Mouse (Mus musculus) midbrain, embryonic 12.5 days (tissue): ENCODE measurements around the gene Cped1. TPM values are rescaled to one million over a fixed set of nuclear protein-coding genes. Genes with fewer than 3 reads are reported as not detected.

ENCODE experiments used
- ATAC-seq: fragments of 200-750 bp; cut with Nextera tagmentation; 2 replicates; pipeline ENCODE4 v1.8.0; 2017; ENCODE audit warnings: low read depth, moderate TSS enrichment, moderate library complexity; ENCODE audit not compliant: low FRiP score
- H3K27ac ChIP-seq: fragments of 300-500 bp; sonication (generic); replicated peaks from 2 replicates; pipeline ENCODE4 v1.5.1; 2016; ENCODE audit warnings: mild to moderate bottlenecking
- H3K27me3 ChIP-seq: fragments of 300-500 bp; sonication (generic); 2 replicates; pipeline ENCODE4 v1.6.1; 2016; ENCODE audit warnings: mild to moderate bottlenecking
- H3K36me3 ChIP-seq: fragments of 300-500 bp; sonication (generic); 2 replicates; pipeline ENCODE4 v1.6.1; 2016
- H3K4me1 ChIP-seq: fragments of 300-500 bp; sonication (generic); 2 replicates; pipeline ENCODE4 v1.6.1; 2016
- H3K4me2 ChIP-seq: fragments of 300-500 bp; sonication (generic); replicated peaks from 2 replicates; pipeline ENCODE4 v1.6.1; 2016; ENCODE audit warnings: mild to moderate bottlenecking, moderate library complexity
- H3K4me3 ChIP-seq: fragments of 300-500 bp; sonication (generic); 2 replicates; pipeline ENCODE4 v1.5.1; 2016; ENCODE audit warnings: mild to moderate bottlenecking
- H3K9ac ChIP-seq: fragments of 300-500 bp; sonication (generic); replicated peaks from 2 replicates; pipeline ENCODE4 v1.6.1; 2016; ENCODE audit warnings: mild to moderate bottlenecking, moderate library complexity
- H3K9me3 ChIP-seq: fragments of 300-500 bp; sonication (generic); 2 replicates; pipeline ENCODE4 v1.6.1; 2016; ENCODE audit warnings: mild to moderate bottlenecking
- WGBS: fragments of 180-500 bp; shearing (Covaris S2); methylation state at CpG from one replicate; pipeline ENCODE4 v1.1.7; 2016; 5-methylcytosine and 5-hydroxymethylcytosine counted together
- polyA plus RNA-seq: library from polyadenylated mRNA; unstranded; fragments of >200 nt; fragmentation: Nextera tagmentation; extraction: Ambion mirVana; gene quantifications from 2 replicates; pipeline ENCODE4 v1.2.1, GENCODE M21; 2016

The Cped1 gene
- polyA plus RNA-seq, 1 experiment from 2014 or later, result 10.8 TPM

DNA sequence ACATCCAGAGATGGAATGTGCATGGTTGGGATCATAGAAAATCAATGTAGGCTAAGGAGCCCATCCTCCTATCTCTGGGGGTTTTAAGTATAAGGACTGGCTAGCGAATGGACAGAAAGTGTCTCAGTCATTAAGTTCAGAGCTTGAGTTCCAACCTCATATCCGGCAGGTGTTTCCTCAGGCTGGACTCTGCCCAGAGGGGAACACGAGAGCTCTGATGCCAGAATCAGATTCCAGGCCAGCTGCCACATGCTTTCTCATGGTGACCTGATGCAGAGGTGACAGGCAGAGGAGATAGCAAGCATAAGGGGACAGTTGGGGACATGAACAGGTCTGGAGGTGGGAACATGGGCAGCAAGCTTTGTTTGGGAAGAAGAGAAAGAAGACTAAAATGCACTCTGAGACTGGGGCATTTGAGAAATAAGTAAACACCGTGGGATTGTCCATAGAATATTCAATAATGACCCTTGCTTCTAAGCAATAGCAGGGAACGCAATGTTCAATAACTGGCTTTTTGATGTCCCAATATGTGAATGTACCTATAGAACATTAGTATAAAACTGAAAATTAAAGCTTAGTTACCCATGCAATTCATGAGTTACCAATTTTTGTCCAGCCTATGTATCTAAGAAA, 15.7 kb downstream of the Cped1 start:
- Histone ChIP-seq H3K4me2 (no peak overlapping the region), H3K27me3 (peaks cover 4% of the 10 kb centered on the region), H3K9me3 (no peaks in the 10 kb centered on the region), H3K4me1 (peaks cover 5% of the 10 kb centered on the region; the same call in 1 of the 2 replicates), H3K4me3 (no peak overlapping the region), H3K27ac (no peak overlapping the region), H3K9ac (no peak overlapping the region), H3K36me3 (no peaks in the 10 kb centered on the region)
- 90% methylated on average over 5 of the region's 5 CpGs for WGBS
- no peak for ATAC-seq

DNA sequence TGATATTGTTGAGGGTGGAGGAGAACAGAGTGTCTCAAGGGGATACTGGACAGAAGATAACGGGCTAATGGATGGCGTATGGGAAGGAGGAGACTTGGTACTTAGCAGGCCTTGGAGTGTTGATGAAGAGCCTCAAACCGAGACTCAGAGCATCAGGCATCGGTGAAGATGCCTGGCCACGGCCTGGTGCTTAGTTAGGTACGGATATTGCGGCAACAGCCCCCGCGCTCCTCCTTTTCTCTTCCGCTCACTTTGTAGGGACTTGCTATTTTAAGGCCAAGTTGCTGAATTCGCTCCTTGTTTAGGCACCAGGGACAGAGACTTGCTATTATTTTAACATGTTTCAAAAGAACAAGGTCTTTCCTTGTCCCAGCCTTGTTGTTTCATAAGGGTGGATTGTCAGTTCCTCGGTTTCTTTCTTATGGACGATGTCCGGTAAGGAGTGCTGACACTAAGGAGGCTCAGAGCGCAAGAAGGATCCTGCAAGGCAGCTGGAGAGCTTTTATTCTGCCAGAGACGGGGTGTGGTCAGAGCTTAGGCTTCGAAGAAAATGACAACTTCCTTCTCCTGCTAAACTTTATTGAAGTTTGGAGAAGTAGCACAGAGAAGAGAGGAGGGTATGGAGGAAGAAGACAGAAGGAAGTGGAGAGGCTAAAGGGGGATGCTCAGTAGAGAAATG, 16.9 kb downstream of the Cped1 start:
- Histone ChIP-seq H3K27ac (no peak overlapping the region), H3K9ac (no peak overlapping the region), H3K27me3 (peaks cover 4% of the 10 kb centered on the region), H3K36me3 (no peaks in the 10 kb centered on the region), H3K9me3 (no peaks in the 10 kb centered on the region), H3K4me1 (peaks cover 5% of the 10 kb centered on the region; the same call in 1 of the 2 replicates), H3K4me2 (peak overlapping the region; percentile 27; the same call in 1 of the 2 replicates), H3K4me3 (no peak overlapping the region)
- 39% methylated on average over 17 of the region's 17 CpGs for WGBS
- no peak for ATAC-seq

DNA sequence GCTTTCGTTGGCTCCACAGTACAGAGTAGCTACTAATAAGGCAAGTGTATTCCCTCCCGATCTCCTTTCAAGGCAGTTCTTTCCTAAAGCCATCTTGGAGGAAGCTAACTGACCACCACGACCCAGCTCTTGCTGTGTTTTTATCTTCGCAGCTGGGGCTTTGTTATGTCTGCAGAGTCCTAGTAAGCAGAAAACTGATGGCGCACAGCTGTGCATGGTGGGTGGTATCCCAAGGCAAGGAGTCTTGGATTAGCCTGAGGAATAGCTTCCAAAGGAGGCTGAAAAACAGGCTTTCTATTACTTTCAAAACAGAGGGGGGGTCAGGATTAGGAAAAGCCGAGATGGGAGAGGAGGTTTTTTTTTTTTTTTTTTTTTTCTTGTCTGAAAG, 17.5 kb downstream of the Cped1 start:
- Histone ChIP-seq H3K36me3 (no peaks in the 10 kb centered on the region), H3K27ac (no peak overlapping the region), H3K27me3 (peaks cover 4% of the 10 kb centered on the region), H3K4me1 (peaks cover 5% of the 10 kb centered on the region; the same call in 1 of the 2 replicates), H3K9me3 (no peaks in the 10 kb centered on the region), H3K4me2 (peak overlapping the region; percentile 27; the same call in 1 of the 2 replicates), H3K9ac (no peak overlapping the region), H3K4me3 (no peak overlapping the region)
- WGBS, result 4% methylated on average over 6 of the region's 6 CpGs
- peak; percentile 69 for ATAC-seq

DNA sequence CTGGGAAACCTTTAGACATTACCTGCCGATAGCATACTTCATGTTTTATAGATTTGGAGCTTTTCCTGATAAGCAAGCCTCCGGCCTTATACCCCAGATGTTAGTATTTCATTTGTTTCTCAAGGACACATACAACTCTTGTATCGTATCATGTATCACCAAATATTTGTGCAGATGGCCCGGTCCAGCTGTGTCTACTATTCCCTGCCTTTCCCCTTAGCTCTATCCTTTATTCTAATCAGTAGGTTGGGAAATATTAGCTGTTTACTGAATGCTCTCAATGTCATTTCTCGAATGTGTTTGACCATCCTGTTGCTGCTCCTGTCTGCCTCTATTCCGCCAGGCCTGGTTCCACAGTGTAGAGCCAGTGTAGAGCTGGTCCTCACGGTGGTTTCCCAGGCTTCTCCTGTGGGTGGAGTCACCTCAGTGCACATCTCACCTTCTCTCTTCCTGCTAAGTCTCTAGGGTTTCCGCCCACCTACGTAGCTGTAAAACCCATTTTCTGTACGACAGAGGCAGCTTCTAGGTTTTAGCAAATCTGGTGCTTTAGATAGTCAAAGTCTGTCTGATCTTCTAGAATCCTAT, 18.3 kb downstream of the Cped1 start:
- WGBS, result 84% methylated on average over 10 of the region's 10 CpGs
- peaks cover 4% of the 10 kb centered on the region for H3K27me3 ChIP-seq
- no peak overlapping the region for H3K27ac ChIP-seq
- no peaks in the 10 kb centered on the region for H3K36me3 ChIP-seq
- H3K9ac ChIP-seq, result no peak overlapping the region
- H3K4me1 ChIP-seq, result peaks cover 5% of the 10 kb centered on the region; the same call in 1 of the 2 replicates
- no peak overlapping the region for H3K4me3 ChIP-seq
- no peak for ATAC-seq
- no peak overlapping the region for H3K4me2 ChIP-seq
- no peaks in the 10 kb centered on the region for H3K9me3 ChIP-seq

DNA sequence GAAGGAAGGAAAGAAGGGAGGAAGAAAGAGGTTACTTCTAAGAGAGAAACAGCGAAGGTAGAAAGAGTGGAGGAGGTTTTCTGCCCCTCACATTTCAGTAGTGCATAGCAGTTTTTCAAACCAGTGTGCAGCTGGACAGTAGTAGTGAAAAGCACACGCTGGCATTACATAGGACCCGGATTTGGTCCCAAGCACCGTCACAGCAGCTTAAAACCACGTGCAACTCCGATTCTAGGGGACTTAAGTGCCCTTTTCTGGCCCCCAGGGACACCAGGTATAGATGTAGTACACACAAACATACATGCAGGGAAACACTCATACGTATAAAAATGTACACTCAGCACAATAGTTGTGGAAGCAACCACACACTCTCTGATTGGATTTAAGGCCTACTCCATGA, 22.6 kb downstream of the Cped1 start:
- no peak overlapping the region for H3K9ac ChIP-seq
- no peak for ATAC-seq
- H3K27ac ChIP-seq, result no peak overlapping the region
- H3K4me1 ChIP-seq, result no peaks in the 10 kb centered on the region
- H3K27me3 ChIP-seq, result no peaks in the 10 kb centered on the region; the same call in 1 of the 2 replicates
- no peak overlapping the region for H3K4me2 ChIP-seq
- 95% methylated on average over 7 of the region's 7 CpGs for WGBS
- H3K4me3 ChIP-seq, result no peak overlapping the region
- no peaks in the 10 kb centered on the region for H3K36me3 ChIP-seq
- no peaks in the 10 kb centered on the region for H3K9me3 ChIP-seq

DNA sequence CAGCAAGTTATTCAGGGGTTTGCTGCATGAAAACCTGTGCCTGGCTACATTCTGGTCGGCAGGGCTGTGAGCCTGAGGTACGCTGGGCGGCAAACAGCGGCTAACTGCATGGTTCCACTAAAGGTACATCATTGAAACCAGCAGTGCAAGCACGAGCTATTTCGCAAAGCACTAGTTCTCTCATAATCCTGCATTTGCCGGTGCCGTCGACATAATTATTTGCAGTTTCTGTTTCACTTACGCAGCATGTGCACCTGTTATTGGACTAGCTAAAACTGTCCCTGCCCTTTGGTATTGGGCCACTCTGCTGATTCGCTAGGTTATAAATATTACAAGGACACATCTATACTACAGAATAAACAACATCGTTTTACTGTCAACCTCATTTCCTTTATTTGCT, 24.5 kb downstream of the Cped1 start:
- no peaks in the 10 kb centered on the region for H3K4me1 ChIP-seq
- H3K4me2 ChIP-seq, result no peak overlapping the region
- no peaks in the 10 kb centered on the region for H3K36me3 ChIP-seq
- no peaks in the 10 kb centered on the region for H3K27me3 ChIP-seq
- no peak overlapping the region for H3K27ac ChIP-seq
- H3K9ac ChIP-seq, result no peak overlapping the region
- WGBS, result 87% methylated on average over 12 of the region's 12 CpGs
- no peaks in the 10 kb centered on the region for H3K9me3 ChIP-seq
- no peak overlapping the region for H3K4me3 ChIP-seq
- ATAC-seq, result no peak

DNA sequence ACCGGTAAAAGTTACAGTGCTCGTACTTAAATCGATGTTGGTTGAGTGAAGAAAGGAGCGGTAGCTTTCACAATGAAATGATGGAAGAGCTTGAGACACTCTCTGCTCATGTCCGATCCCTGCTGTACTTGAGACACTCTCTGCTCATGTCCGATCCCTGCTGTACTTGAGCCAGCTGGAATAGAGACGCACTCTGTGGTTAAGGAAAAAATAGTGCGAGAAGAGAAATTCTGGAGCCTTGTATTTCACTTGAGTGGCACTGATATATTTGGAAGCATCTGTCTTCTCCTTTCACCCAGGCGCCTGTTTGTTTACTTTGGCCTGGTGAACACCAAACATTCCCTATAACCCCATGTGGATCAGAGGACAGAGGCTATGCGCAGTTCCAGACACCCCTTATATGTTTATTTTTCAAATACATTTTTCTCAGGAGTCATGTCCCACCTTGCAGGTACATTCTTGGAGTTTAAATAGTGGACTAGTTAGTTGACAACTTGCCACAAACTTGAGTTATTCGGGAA, 25.1 kb downstream of the Cped1 start:
- no peaks in the 10 kb centered on the region for H3K9me3 ChIP-seq
- no peak overlapping the region for H3K27ac ChIP-seq
- no peaks in the 10 kb centered on the region for H3K4me1 ChIP-seq
- WGBS, result 94% methylated on average over 11 of the region's 11 CpGs
- H3K9ac ChIP-seq, result no peak overlapping the region
- H3K27me3 ChIP-seq, result no peaks in the 10 kb centered on the region
- no peak for ATAC-seq
- H3K36me3 ChIP-seq, result no peaks in the 10 kb centered on the region
- no peak overlapping the region for H3K4me3 ChIP-seq
- no peak overlapping the region for H3K4me2 ChIP-seq

DNA sequence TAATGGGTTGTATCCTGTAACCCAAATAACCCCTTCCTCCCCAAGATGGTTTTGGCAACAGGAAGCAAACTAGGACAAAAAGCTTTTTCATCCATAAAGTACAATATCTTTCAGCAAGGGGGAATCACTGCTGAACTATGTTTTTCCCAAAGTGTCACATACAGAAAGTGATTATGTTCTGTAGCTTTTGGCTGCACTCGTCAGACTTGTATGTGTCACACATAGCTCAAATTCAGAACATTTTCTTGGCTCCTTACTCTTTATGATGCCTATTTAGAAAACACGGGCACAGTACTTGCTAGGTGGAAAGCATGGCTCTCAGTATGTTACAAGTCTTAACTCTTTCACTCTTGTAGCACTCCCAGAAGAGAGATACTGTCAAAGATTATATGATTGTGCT, 25.8 kb downstream of the Cped1 start:
- no peak overlapping the region for H3K9ac ChIP-seq
- H3K4me1 ChIP-seq, result no peaks in the 10 kb centered on the region
- no peak overlapping the region for H3K27ac ChIP-seq
- WGBS, result 83% methylated on average over 2 of the region's 2 CpGs
- H3K4me3 ChIP-seq, result no peak overlapping the region
- no peaks in the 10 kb centered on the region for H3K27me3 ChIP-seq
- H3K9me3 ChIP-seq, result no peaks in the 10 kb centered on the region
- no peaks in the 10 kb centered on the region for H3K36me3 ChIP-seq
- ATAC-seq, result no peak
- no peak overlapping the region for H3K4me2 ChIP-seq

DNA sequence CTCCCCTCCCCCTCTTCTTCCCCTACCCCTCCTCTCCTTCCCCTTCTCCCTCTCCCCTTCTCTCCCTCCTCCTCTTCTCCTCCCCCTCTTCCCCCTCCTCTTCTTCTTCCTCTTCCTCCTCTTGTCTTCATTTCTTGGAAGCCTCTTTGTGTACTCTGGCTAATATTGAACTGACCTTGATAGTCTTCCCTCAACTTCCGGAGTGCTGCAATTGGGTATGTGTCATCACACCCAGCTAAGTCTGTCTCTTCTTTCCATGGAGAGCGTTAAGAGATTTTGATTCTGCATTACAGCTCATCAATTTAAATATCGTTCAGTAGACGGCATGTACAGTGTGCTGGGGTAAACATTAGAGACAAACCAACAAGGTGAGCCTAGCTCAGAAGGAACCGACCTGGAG, 26.4 kb downstream of the Cped1 start:
- Histone ChIP-seq H3K9me3 (no peaks in the 10 kb centered on the region), H3K4me3 (no peak overlapping the region), H3K4me2 (no peak overlapping the region), H3K9ac (no peak overlapping the region), H3K27ac (no peak overlapping the region), H3K36me3 (no peaks in the 10 kb centered on the region), H3K4me1 (no peaks in the 10 kb centered on the region), H3K27me3 (no peaks in the 10 kb centered on the region)
- no peak for ATAC-seq
- WGBS, result 88% methylated on average over 5 of the region's 5 CpGs

DNA sequence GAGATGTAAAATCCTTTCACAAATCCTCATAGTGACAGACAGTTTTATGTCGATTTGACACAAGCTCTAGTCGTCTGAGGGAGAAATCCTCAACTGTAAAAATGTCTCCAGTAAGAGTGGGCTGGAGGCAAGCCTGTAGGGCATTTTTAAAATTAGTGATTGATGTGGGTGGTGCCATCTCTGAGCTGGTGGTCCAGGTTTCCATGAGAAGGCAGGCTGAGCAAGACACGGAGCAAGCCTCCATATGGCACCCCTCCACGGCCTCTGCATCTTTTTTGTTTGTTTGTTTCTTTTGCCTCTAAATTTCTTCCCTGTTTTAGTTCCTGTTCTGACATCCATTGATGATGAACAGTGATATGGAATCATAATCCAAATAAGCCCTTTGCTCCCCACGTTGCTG, 26.8 kb downstream of the Cped1 start:
- Histone ChIP-seq H3K9ac (no peak overlapping the region), H3K36me3 (no peaks in the 10 kb centered on the region), H3K27ac (no peak overlapping the region), H3K4me2 (no peak overlapping the region), H3K27me3 (no peaks in the 10 kb centered on the region), H3K9me3 (no peaks in the 10 kb centered on the region), H3K4me1 (no peaks in the 10 kb centered on the region), H3K4me3 (no peak overlapping the region)
- WGBS, result 82% methylated on average over 5 of the region's 5 CpGs
- no peak for ATAC-seq

DNA sequence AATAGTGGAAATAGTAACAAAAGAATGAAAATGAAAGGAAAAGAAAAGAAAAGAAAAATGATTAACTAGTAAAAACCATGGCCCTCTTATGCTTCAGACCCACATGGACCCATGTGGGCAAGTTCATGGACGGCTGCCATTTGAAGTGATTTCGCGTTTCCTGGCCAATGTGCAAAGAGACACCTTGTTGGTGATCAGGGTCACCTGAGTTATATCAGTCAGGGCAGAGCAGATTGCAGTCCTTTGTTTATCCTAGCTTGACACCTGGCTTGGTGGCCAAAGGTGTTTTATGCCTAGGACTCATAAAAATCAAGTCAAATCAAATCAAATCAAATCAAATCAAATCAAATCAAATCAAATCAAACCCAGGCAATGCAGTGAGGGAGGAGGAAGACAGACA, 27.7 kb downstream of the Cped1 start:
- no peak overlapping the region for H3K27ac ChIP-seq
- H3K4me3 ChIP-seq, result no peak overlapping the region
- ATAC-seq, result no peak
- H3K4me2 ChIP-seq, result no peak overlapping the region
- no peak overlapping the region for H3K9ac ChIP-seq
- no peaks in the 10 kb centered on the region for H3K9me3 ChIP-seq
- WGBS, result 92% methylated on average over 3 of the region's 3 CpGs
- no peaks in the 10 kb centered on the region for H3K4me1 ChIP-seq
- no peaks in the 10 kb centered on the region for H3K36me3 ChIP-seq
- H3K27me3 ChIP-seq, result no peaks in the 10 kb centered on the region

DNA sequence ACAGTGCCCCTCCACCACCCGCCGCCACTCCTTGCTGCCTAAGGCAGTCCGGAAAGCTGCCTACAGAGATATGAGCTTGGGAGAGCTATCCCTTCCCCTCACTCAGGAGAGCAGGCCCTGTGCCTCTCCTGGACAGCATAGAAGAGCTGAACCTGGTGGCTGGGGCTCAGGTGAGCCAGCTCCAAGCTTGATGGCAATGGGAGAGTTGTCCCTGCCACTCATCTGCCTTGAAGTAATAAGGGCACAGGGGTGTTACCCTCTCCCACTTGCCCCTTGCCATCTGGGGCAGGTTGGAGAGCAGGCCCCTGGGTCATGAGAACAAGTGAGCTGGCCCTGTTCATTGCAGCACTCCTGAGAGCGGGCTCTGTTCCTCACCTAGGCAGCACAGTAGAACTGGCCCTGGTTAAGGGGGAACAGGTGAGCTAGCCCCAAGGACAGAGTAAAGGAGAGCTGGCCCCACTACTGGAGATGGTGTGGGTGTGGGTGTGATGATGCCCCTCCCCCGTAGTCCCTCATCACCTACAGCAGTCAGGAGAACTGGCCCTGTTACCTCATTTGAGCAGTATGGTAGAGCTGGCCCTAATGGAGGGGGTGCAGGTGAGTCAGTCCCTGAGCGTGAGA, 28.7 kb downstream of the Cped1 start:
- H3K9ac ChIP-seq, result no peak overlapping the region
- 93% methylated on average over 6 of the region's 6 CpGs for WGBS
- H3K4me3 ChIP-seq, result no peak overlapping the region
- no peaks in the 10 kb centered on the region for H3K9me3 ChIP-seq
- H3K4me2 ChIP-seq, result no peak overlapping the region
- no peaks in the 10 kb centered on the region for H3K36me3 ChIP-seq
- ATAC-seq, result peak; percentile 41; the same call in 1 of the 2 replicates
- no peaks in the 10 kb centered on the region for H3K27me3 ChIP-seq
- H3K27ac ChIP-seq, result no peak overlapping the region
- H3K4me1 ChIP-seq, result no peaks in the 10 kb centered on the region
